Mouse (Mus musculus) heart, adult 9 months (tissue): ENCODE results near the gene Mss51.

ENCODE experiments used
- DNase-seq, 2 experiments: peaks; one replicate each; pipeline ENCODE4 v3.0.0; 2022; ENCODE audit warnings: low spot score in 2 of 2

Mss51 gene

DNA sequence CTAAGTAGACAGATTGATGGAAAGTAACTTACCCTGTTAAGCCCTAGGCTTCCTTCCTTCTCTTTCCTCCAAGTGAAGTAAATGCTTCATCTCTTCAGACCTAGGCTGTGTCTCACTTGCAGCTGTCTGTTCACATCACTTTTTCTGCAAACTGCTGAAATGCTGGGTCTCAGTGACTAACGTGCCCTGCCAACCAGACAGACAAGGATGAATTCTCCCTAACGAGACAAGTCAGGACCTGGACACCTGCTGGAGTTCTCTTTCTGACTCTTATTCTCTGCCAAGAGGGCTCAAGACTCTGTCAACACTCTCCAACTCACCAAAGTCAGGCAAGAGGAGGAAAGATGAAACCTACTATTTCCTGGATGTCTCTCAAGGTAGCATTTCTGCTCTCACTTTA, at the start of gene Mss51:
Mss51 (minus strand) TSS at position 299 of the 400 bp plus-strand sequence.
- DNase-seq: no peak

DNA sequence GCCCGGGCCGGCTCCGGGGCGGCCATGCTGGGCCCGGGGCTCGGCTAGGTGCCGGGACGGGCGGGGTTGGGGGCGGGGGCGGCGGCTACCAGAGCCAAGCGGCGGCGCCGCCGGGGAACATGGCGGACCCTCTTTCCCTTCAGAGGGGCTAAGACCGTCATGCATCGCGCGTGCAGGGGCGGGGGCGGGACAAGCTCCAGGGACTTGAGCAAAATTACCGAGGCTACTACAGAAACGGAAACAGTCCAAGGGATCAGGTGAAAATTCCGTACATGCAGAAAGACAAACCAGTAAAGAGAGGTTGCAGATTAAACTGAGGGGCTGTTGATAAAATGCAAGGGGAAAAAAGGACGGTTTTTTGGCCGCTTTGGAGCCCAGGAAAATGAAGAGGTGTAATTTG, 49.7 kb upstream of the Mss51 start, which contains the start of gene Ppp3cb:
Ppp3cb (minus strand) TSS at position 159 of the 400 bp plus-strand sequence.
- peak; percentile 81 to 85 for DNase-seq

DNA sequence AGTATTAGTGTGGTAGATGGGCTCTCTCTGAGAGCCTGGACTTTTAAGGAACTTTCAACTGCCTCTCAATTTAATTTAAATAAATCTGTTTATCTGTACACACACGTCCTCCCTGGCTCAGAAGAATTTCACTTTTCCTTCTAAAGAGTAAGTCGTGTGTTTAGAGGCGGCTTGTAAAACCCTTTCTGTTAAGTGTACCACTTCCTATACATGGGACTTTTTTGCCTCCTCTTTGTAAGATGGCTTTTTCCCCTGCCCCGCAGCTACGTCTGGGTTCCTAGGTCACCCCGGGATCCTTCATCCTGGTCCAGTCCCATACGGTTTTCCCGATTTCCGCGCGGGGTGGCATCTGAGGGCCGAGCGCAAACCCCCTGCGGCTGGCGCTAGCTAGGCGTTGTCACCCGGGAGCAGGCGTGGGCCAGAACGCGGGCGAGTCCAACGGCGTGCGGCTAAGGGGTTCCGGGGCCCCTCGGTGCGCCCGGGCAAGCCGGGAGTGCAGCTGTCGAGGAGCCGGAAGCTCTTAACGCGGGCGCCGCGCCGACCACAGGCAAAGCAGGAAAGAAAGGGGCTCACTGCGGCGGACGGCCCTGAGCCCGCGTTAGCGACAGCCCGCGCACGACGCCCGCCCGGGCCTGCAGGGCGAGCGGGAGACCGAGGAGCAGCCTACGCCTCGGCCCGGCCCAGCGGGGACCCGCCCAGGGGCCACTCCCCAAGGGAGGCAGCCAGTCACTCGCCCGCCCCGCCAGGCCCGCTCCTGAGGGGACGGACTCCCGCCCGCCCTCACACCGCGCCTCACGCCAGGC, 49.0 kb upstream of the Mss51 start:
- DNase-seq: peak; percentile 91 to 92

DNA sequence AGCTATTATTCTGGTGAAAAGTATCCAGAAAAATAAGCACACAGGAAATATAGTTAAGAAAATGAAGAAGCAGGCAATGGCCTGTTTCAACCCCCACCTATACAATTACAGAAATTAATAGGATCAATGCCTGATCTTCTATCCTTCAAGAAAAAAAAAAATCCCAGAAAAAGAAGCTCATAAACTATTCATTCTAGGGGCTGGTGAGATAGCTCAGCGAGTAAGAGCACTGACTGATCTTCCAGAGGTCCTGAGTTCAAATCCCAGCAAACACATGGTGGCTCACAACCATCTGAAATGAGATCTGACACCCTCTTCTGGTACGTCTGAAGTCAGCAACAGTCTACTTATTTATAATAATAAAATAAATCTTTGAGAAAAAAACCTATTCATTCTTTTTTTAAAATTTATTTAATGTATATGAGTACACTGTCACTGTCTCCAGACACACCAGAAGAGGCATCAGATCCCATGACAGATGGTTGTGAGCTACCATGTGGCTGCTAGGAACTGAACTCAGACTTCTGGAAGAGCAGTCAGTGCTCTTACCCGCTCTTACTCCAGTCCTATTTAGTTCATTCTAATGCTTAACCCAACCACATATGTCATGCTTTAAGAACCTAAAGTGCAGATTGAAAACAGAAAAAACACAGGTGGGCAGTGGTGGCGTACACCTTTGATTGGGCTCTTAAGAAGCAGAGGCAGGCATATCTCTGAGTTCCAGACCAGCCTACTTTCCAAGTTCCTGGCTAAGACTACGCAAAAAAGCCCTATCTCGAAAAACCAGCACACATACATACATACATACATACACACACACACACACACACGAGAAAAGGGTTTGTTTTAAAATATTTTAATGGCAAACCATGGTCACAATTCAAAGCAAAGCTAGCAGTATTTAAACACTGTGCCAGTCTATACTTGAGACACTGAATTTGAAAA, 48.0 kb upstream of the Mss51 start:
- DNase-seq: no peak

DNA sequence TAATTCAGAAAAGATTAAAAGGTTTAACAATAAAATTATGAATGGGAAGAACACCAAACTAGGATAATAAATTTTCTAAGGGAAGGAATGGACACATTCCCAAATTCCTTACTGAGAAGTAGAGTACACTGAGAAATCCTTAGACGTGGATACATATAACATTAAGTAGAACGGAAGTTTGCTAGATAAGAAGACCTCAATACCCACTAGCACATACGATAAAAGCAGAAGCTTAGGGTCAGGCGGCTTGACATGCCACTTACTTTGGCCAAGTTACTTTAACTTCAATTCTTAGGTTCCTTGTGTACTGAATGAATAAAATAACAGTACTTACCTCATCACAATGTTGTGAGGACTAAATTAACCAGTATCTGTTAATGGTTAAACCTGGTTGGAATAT, 32.9 kb upstream of the Mss51 start:
- DNase-seq: no peak

DNA sequence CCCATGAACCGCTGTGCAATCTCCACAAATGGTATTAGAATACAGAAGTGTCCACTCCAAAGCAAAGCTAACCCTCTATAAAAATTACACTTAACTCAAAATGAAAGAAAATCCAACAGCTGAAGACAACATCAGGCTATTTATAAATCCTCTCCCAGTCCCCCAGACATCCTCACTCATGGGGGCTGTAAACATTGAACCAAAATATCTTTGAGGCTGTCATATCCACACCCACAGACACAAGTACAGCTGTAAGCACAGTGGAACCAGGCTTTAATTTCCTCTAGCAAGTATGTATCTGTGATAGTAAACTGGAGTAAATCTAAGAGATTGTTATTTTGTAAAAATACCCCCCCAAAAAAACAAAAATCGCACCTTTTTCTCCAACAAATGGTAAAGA, 23.5 kb upstream of the Mss51 start:
- no peak for DNase-seq

DNA sequence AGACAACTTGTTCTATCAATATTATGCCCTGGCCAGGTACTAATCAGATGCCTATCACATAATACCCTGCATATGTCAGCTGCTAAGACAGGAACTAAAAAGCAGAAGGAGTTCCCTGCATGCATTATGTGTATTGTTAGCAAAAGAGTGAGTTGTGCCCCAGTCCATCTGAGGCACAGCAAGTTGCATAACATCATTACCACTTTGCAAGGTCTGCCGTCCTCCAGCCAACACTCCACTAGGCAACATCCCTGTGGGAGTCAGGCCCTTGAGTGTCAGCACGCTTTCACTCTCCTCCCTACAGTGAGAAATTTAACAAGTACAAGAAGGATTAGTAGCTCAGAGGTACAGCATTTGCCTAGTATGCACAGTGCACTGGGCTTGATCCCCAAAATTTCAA, 11.7 kb upstream of the Mss51 start:
- DNase-seq: no peak

DNA sequence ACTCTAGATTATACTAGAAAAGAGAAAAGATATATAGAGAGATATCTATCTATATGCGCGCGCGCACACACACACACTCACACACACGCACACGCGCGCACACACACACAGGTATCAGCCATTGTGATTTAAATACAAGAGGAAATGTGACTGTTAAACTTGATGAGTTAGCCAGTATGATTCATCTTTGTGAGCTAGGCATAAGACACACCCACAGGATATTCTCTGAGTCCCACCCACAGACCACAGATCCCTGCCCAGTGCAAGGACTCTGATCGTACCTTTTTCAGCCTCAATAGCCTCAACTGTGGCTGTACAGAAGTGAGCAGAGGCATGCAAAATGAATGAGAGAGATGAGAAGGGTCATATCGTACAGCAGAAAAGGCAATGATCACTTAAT, 6.3 kb upstream of the Mss51 start:
- DNase-seq: peak in 1 of 2 experiments; percentile 7

DNA sequence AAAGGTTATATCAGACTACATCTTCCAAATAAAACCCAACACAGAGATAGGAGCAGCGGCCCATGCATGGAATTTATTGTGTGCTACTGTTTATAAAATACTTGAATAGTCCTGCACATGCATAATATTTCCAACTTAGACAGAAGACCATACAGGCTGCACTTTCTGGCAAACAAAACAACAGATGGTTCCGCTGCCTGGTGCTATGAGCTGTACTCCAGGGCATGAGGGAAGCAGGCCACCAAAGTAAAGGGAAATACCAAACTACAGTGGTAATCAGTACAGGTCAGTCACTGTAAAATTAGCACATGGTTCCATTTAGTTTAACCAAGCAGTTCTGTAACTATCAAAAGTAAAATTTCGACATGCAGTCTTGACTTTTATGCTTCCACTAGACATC, 3.3 kb upstream of the Mss51 start:
- no peak for DNase-seq

DNA sequence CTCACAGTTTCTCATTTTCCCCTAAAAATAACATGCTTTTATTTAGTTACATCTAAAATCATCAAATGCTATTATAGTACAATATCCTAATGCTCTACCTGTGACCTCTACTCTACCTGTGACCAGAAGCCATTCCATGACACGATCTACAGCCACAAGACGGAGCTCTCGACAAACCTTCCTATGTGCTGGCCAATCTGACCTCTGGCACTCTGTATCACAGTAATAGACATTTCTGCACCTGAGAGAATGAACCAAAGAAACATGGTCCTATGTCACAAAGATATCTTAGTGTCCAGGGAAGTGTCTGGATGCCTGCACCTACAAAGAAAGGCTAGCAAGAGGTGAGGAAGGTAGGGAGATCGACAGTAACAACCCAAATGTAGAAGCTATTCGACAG, 10.7 kb downstream of the Mss51 start:
- no peak for DNase-seq

DNA sequence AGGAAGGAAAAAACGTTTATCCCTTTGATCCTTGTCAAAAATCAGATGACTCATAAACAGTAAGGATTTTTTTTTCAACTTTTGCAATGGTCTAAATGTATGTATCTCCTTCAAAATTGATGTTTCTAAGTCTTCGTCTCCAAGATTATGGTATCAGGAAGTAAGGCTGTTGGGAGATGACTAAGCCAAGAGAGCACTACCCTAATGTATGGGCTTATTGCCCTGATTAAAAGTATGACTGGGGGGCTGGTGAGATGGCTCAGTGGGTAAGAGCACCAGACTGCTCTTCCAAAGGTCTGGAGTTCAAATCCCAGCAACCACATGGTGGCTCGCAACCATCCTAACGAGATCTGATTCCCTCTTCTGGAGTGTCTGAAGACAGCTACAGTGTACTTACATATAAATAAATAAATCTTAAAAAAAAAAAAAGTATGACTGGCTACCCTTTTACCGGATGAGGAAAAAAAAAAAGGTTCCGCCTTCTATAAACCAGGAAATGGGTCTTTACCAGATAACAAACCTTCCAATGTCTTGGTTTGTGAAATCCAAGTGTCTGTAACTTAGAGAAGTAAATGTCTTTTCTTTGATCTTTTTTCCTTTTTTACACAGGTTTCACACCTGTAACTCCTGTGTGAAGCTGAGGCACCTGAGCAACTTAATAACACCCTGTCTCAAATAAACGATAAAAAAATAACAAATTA, 14.5 kb downstream of the Mss51 start:
- DNase-seq: no peak

DNA sequence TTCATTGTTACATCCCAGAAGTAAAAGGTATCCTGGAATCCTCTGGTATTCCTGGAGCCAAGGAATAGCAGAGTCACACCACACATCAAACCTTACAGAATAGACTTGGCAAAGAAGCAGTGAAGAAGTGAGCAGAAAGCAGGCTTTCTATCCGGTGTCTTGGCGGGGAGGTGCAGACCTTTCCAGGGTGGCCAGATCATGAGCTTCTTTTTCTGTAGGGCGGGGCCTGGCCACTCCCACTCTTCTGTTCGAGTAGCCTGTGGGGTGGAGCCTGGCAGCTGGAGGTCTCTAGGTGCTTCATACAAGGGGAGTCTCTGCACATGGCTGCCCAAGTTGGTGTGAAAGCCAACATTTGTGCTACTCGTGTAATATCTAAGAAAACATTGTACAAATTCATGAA, 15.5 kb downstream of the Mss51 start:
- no peak for DNase-seq

DNA sequence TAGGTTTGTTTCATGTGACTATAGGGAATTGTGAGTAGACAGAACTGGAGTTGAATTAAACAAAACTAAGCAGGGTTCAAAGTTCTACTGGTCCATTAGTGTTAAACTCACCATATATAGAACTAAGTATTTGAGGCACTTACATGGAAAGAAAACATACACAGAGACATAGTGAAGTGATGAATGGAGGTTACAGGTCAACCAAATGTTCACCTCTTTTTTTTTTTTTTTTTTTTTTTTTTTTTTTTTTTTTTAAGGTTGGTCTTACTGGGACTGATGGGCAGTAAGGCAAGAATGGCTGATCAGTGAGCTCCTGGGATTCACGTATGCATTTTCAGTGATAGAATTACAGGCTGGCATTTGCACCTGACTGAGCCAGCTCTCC, 16.5 kb downstream of the Mss51 start:
- no peak for DNase-seq

DNA sequence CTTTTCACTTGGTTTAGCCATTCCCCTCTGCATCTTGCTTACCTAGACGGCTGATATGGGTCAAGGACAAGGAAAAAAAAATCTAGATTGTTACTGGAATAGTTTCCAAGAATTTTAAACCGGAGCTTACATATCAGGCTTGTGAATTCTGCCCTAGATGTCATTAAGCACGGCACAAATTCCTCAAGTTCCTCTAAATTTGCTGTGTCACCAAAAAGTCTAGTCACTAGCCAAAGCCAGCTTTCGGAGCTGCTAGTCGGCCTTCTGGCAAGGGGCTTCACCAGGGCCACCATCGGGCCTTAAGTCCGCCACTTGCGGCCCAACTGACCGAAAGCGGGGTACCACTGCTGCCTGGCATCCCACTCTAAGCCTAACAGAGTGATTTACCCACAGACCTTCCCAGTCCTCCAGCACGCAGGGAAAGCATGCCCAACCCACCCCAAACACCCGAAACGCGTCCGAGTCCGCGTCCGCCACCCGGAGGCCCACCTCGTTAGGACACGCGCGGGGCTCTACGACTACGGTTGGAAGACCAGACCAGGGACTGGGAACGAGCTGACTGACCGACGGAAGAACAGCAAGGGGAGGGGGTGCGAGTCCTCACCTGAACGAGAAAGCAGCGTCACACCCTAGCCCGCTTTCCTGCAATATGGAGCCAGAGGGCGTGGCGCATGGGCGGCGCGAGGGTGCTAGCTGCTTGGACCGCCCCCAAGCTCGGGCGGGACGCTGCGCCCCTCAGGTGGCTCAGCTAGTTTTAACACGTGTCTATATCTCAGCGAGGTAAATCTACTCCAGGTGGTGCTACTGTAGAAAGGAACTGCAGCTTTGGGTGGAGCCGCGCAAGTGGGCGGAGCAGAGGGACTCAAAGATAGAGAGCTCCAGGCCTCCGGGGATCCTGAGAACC, 17.2 kb downstream of the Mss51 start, which contains the start of gene Anxa7:
Anxa7 (minus strand) TSS at position 843 of the 904 bp plus-strand sequence.
- peak; percentile 78 to 83 for DNase-seq

DNA sequence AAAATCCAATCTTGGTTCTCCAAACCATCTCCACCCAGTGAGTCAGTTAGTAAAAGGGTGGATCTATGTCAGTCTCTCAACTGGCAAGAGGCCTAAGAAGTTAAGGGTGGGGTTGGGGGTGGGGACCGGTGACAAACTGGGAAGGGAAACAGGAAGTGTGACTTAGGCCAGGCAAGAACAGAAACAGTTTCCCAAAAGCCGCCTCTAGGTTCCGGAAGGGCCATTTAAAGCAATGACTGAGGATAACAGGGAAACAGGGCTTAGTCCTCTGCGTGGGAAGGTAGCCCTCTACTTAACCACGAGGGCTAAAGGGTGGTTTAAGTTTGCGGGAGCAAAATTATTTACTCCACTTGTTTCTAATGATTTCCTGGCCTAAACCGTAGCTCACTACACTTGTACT, 17.9 kb downstream of the Mss51 start:
- peak; percentile 77 to 87 for DNase-seq

DNA sequence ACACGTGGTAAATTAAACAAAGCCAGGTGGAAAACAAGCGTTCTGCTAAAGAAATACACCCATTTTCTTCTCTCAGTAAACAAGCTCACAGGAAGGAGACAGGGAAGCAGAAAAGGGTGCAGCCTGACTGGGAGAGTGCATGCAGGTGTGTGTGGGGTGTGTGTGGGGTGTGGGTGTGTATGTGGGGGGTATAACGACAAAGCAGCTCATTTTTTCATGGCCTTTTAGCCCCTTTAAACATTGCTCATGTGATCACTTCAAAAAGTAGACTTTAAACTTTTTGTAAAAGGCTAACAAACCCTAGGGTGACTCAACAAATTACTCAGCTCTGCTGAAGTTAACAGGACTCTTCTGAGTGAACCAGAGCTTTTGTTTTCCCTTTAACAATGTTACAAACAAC, 18.3 kb downstream of the Mss51 start:
- no peak for DNase-seq

DNA sequence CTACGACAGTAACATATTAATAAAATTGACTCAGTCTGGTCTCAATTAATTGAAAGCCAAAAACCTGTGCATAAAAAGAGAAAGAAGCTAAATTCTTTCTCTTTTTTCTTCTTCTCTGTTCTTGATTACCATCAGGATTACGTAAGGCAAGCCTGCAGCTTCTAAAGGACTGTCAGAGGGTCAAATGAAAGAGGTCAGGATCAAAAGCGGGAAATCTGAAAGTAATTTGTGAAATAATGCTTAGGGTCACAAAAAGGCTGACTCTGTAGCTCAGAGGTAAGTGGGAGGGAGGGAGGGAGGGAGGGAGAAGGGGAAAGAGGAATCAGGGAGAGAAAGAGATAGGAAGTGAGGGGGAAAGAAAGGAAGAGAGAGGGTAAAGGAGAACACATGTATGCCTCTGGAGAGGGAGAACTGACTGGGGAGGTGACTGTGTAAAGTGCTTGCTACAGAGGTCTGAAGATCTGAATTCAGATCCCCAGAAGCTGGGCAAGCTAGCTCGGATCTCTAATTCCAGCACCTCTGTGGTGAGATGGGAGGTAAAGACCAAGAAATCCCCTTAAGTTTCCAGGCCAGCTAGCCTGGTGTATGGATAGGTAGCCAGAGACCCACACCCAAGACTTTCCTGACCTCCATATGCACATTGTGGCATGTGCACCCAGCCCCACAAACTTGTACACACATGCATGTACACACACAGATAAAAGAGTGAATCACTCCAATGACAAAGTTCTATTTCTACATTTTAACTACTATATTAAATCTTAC, 19.3 kb downstream of the Mss51 start:
- DNase-seq: no peak

DNA sequence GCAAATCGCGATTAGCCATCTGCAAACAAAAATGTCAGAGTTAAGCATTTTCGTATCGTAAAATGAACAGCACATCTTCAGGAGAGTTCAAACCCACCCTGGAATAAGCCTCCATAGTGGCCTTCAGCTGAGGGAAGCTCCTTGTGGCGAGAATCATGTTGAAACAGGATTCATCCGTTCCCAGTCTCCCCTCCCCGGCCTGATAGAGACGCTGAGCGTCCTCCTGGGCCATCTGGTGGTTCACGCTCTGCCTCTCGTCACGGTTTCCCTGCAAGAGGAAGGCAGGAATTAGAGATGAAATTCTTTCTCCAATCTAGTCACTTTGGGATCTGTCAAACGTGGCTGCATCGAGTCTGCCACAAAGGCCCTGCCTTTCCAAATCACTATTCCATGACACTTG, 36.5 kb downstream of the Mss51 start:
- DNase-seq: no peak

DNA sequence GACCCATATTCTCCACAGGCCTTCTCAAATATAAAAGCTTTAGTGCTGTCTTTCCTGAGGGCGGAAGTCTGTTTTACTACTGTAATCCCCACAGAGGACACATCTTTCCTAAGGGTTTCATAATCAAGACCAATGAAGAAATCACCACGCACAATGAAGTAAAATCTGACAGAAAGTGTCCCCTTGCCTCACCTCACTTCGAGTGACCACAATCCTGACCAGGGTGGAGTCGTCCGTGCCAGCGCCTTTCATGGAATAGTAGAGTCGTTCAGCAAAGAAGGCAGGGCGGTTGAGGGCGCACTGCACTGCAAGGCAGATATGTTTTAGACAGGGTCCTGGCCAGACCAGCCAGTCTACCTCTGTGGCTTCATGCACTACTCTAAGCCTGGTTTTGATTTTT, 38.3 kb downstream of the Mss51 start:
- no peak for DNase-seq

DNA sequence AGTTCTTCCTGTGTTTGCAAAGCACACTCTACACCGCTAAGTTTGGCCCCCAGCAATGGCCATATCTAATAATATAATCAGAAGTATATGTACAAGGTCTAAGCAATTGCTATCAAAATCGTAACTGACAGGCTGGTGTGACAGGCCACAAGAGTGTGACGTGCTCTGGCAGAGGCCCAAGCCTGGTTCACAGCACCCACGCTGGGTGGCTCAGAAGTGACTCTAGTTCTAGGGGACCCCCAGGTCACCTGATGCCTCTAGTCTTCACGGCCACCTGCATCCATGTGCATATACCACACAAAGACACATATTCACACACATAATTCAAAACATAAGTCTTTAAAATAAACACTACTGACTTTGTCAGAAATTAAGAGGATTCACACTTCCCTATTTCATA, 43.8 kb downstream of the Mss51 start:
- no peak for DNase-seq
